17 mouse cellular contexts compared by ENCODE assay signal in the genomic region with DNA sequence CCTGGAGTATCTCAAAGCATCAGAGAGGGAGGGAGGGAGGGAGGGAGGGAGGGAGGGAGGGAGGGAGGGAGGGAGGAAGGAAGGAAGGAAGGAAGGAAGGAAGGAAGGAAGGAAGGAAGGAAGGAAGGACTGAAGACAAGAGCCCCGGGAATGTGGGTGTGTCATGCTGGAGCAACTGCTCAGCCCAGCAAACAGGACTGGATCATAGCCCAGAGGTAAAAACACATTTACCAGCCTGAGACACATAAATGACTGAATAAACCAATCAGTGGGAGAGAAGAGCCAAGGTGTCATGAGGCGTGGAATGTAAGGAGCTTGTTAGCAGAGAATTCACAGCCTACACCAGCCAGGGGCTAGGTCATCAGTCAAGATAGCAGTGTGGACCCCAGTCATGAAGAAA.
A peak's percentile ranks its signal among the peaks of the same experiment; 100 is the strongest.
DNase-seq lines count a peak whose midpoint lies in the region; ATAC-seq and TF ChIP-seq lines count a peak whose summit lies in the region.
"Had no signal": no experiment of that assay in that cellular context is flagged by ENCODE, and none has a peak within 500 bp of the region (broad histone marks: within the 10 kb centered on the region; RNA-seq: fewer than 3 reads in every experiment).

No protein-coding gene starts in this region.

- no peak for TF ChIP-seq EP300 in ES-Bruce4 (IDR thresholded peaks at IDR 0.05; ENCODE audit: insufficient read depth, low read depth, low read length)

- no peak for ATAC-seq in kidney, embryonic 14.5 days (ENCODE audit: low FRiP score, low TSS enrichment)
- ATAC-seq: activated CD4-positive, CD25-positive, alpha-beta regulatory T cell, adult 4 months; CD4-positive, CD25-positive, alpha-beta regulatory T cell, adult 4 months; forebrain, embryonic 15.5 days; intestine, postnatal 0 days had no signal

- no peak for TF ChIP-seq CTCF in ES-Bruce4 (IDR thresholded peaks at IDR 0.05; ENCODE audit: low read depth, low read length)

- H3K4me3 ChIP-seq in kidney, embryonic 14.5 days (ENCODE audit: low read length): no peak overlapping the region
- no peak overlapping the region for H3K4me3 ChIP-seq in ES-Bruce4 (ENCODE audit: low read depth, low read length)
- H3K4me3 ChIP-seq: forebrain, embryonic 15.5 days; hindbrain, embryonic 12.5 days; hindbrain, embryonic 15.5 days had no signal

- 65% methylated on average over 2 of the region's 2 CpGs for WGBS in kidney, embryonic 14.5 days

- H3K27me3 ChIP-seq in kidney, embryonic 14.5 days (ENCODE audit: control insufficient read depth, insufficient read depth, low read length): no peaks in the 10 kb centered on the region; the same call in 1 of the 2 replicates
- H3K27me3 ChIP-seq in ES-Bruce4 (ENCODE audit: control insufficient read depth, insufficient read depth, low read length, poor library complexity, severe bottlenecking): no peaks in the 10 kb centered on the region
- H3K27me3 ChIP-seq: forebrain, embryonic 15.5 days; hindbrain, embryonic 15.5 days had no signal

- peak; percentile 28 for DNase-seq in cerebellum, adult 9-11 months
- no peak for DNase-seq in cerebellum, postnatal 25 days
- peak; percentile 52 for DNase-seq in kidney, adult 11 months
- DNase-seq in c-Kit-positive CD71-positive TER-119-positive erythroid progenitor cells, embryonic 14.5 days (ENCODE audit: low spot score): no peak
- DNase-seq: adrenal gland, postnatal 10 days; cerebellum, adult 18-20 months; cerebellum, adult 9-10 months; gastrocnemius, postnatal 14 days had no signal

- no peak overlapping the region for H3K27ac ChIP-seq in kidney, embryonic 14.5 days (ENCODE audit: low read depth, low read length)
- 0 out of 2 replicates have a peak overlapping the region, but pooled peaks have one; percentile 12 for H3K27ac ChIP-seq in ES-Bruce4 (ENCODE audit: insufficient read depth, low read length)
- H3K27ac ChIP-seq: forebrain, embryonic 15.5 days; hindbrain, embryonic 12.5 days; hindbrain, embryonic 15.5 days had no signal

- no peak overlapping the region for H3K4me2 ChIP-seq in kidney, embryonic 14.5 days (replicated peaks; ENCODE audit: low read depth, low read length)
- H3K4me2 ChIP-seq: forebrain, embryonic 15.5 days; heart, embryonic 11.5 days; hindbrain, embryonic 12.5 days; hindbrain, embryonic 15.5 days had no signal

- H3K9me3 ChIP-seq in kidney, embryonic 14.5 days (ENCODE audit: control insufficient read depth, low read length): no peaks in the 10 kb centered on the region
- no peaks in the 10 kb centered on the region for H3K9me3 ChIP-seq in ES-Bruce4 (replicated peaks; ENCODE audit: control insufficient read depth, insufficient read depth, low read length, poor library complexity, severe bottlenecking)
- H3K9me3 ChIP-seq: forebrain, embryonic 15.5 days; hindbrain, embryonic 12.5 days; hindbrain, embryonic 15.5 days had no signal

- no peak overlapping the region for H3K9ac ChIP-seq in kidney, embryonic 14.5 days (ENCODE audit: low read depth, low read length)
- H3K9ac ChIP-seq in ES-Bruce4 (ENCODE audit: low read depth, poor library complexity, severe bottlenecking): no peak overlapping the region
- H3K9ac ChIP-seq: forebrain, embryonic 15.5 days; hindbrain, embryonic 12.5 days; hindbrain, embryonic 15.5 days had no signal

- TF ChIP-seq POLR2A in ES-Bruce4 (IDR thresholded peaks at IDR 0.05; ENCODE audit: insufficient read depth, low read length): no peak

- H3K4me1 ChIP-seq in kidney, embryonic 14.5 days (ENCODE audit: control insufficient read depth, insufficient read depth, low read length): peaks cover 6% of the 10 kb centered on the region; the same call in 1 of the 2 replicates
- peaks cover 20% of the 10 kb centered on the region for H3K4me1 ChIP-seq in ES-Bruce4 (ENCODE audit: control insufficient read depth, insufficient read depth, low read length)

- no peaks in the 10 kb centered on the region for H3K36me3 ChIP-seq in kidney, embryonic 14.5 days (ENCODE audit: control insufficient read depth, insufficient read depth, low read length)
- no peaks in the 10 kb centered on the region for H3K36me3 ChIP-seq in ES-Bruce4 (ENCODE audit: control insufficient read depth, insufficient read depth, low read length, poor library complexity, severe bottlenecking)
- H3K36me3 ChIP-seq: forebrain, embryonic 15.5 days; hindbrain, embryonic 12.5 days; hindbrain, embryonic 15.5 days had no signal

Comparison
In these comparisons a context has a peak if more than half of its experiments do, and no peak if none do; other contexts are left out.
1. DNase-seq: peak in cerebellum, adult 9-11 months (single experiment) and kidney, adult 11 months (single experiment); none in cerebellum, postnatal 25 days (0 of 2) and c-Kit-positive CD71-positive TER-119-positive erythroid progenitor cells, embryonic 14.5 days (single experiment).